Mouse (Mus musculus): Measurements from ENCODE around the gene Olfr1209.

Olfr1209 gene

DNA sequence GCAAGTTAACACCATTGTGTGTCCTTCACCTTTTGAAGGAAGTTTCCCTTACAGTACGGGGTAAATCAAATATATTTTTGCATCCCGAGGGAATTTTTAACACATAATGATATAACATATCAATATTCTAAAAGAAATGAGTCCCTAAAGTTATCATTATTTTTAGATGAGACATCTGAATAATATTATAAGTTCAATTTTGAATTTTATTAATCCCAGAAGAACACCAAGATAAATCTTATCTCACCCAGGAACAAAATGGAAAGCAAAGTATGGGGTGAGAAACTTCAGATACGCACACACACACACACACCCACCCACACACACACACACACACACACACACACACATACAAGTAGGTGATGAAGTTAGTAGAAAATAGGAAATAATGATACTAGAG lies at the start of gene Olfr1209:
TSS of gene Olfr1209 (minus strand) at position 101 of the 400 bp plus-strand sequence.
- DNase-seq (ENCODE audit: low spot score) = no peak

GRCm38 (mm10) chr2:88953669-88954068 lies 38.7 kb upstream of the Olfr1209 start, which contains the start of gene Olfr1212:
Gene Olfr1212 (plus strand): TSS chr2:88953969.
- no peak for DNase-seq (ENCODE audit: low spot score)

- DNase-seq (ENCODE audit: low spot score) = no peak
Observed at GRCm38 (mm10) chr2:88938011-88938410, 23.1 kb upstream of the Olfr1209 start, which contains the start of gene Olfr1211. Gene Olfr1211 (minus strand): TSS chr2:88938111.

- no peak for DNase-seq (ENCODE audit: low spot score)
Observed at GRCm38 (mm10) chr2:88902211-88902610, 12.7 kb downstream of the Olfr1209 start, which contains the start of gene Olfr1208. Gene Olfr1208 (minus strand): TSS chr2:88902311.

DNA sequence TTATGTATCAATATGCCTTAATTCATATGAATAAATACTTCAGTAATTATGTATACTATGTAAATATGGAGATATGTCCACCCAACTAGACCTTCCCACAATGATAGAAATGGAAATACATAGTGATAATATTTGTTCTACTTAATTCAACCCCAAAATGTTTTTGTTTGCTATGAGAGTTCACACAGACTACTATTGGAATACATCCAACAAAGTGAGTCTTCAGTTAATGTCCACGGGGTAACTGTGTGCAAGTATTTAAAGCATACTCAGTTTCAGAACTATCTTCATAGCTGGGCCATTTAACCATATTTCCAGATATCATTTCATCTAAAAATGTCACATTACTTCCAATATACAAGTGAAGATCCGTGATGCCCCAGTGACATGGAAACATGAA lies 52.0 kb downstream of the Olfr1209 start, which contains the start of gene Olfr1206:
TSS of gene Olfr1206 (plus strand) at position 301 of the 400 bp plus-strand sequence.
- no peak for DNase-seq (ENCODE audit: low spot score)

Data from retina, embryonic 14.5 days (tissue).